Mouse (Mus musculus) kidney, adult 2 months (tissue): ENCODE data around the gene Fads1. TPM values are rescaled to one million over a fixed set of nuclear protein-coding genes. Genes with fewer than 3 reads are reported as not detected.
A peak's percentile ranks its signal among the peaks of the same experiment; 100 is the strongest.

ENCODE experiments used
- DNase-seq: peaks from one replicate; pipeline ENCODE4 v3.0.0; 2021
- H3K27ac ChIP-seq: fragments of 200-500 bp; 2 replicates; pipeline ENCODE4 v1.5.1; 2012; ENCODE audit warnings: low read depth, low read length, control low read depth, inconsistent platforms; ENCODE audit not compliant: insufficient read depth
- H3K27me3 ChIP-seq: fragments of 200-500 bp; replicated peaks from 2 replicates; pipeline ENCODE4 v1.6.1; 2012; ENCODE audit warnings: mild to moderate bottlenecking, moderate library complexity, low read length, inconsistent platforms; ENCODE audit not compliant: control insufficient read depth, insufficient read depth
- H3K36me3 ChIP-seq: fragments of 200-500 bp; 2 replicates; pipeline ENCODE4 v1.6.1; 2012; ENCODE audit warnings: mild to moderate bottlenecking, moderate library complexity, low read length, inconsistent platforms; ENCODE audit not compliant: control insufficient read depth, insufficient read depth
- H3K4me1 ChIP-seq: fragments of 200-500 bp; 2 replicates; pipeline ENCODE4 v1.6.1; 2011; ENCODE audit warnings: low read length; ENCODE audit not compliant: control insufficient read depth, insufficient read depth
- H3K4me3 ChIP-seq: fragments of 200-500 bp; 2 replicates; pipeline ENCODE4 v1.5.1; 2011; ENCODE audit warnings: mild to moderate bottlenecking, low read depth, low read length, control low read depth; ENCODE audit not compliant: insufficient read depth
- CTCF ChIP-seq: fragments of 200-500 bp; conservative IDR thresholded peaks from 2 replicates; pipeline ENCODE4 v1.5.1; 2011; ENCODE audit warnings: low read depth, mild to moderate bottlenecking, control low read depth, low read length, moderate library complexity, mixed read lengths; ENCODE audit not compliant: insufficient read depth, insufficient read length
- POLR2A ChIP-seq: fragments of 200-500 bp; IDR thresholded peaks from one replicate; pipeline ENCODE4 v1.6.1; 2011; ENCODE audit warnings: low read depth, low read length, control low read depth
- WGBS: fragments of 180-500 bp; shearing (Covaris S2); methylation state at CpG from one replicate; pipeline ENCODE4 v1.1.7; 2018; 5-methylcytosine and 5-hydroxymethylcytosine counted together
- polyA plus RNA-seq: library from polyadenylated mRNA; depleted of rRNA; stranded (reverse); fragments of >200 nt; gene quantifications from 2 replicates; pipeline ENCODE4 v1.2.3, GENCODE M21; 2012

Fads1 gene
- polyA plus RNA-seq, 1 experiment: 88.4 TPM

- H3K27ac ChIP-seq: no peak overlapping the region
- WGBS: 40% methylated on average over 7 of the region's 7 CpGs
These were observed 5.7 kb upstream of the Fads1 start for GRCm38 (mm10) chr19:10176941-10177372.

GRCm38 (mm10) chr19:10181225-10181624 lies 1.5 kb upstream of the Fads1 start:
- Histone ChIP-seq H3K4me1 (peaks cover 3% of the 10 kb centered on the region; the same call in 1 of the 2 replicates), H3K4me3 (no peak overlapping the region), H3K27ac (no peak overlapping the region), H3K36me3 (no peaks in the 10 kb centered on the region), H3K27me3 (no peaks in the 10 kb centered on the region)
- 95% methylated on average over 7 of the region's 7 CpGs for WGBS
- DNase-seq: no peak
- TF ChIP-seq CTCF (no peak), POLR2A (no peak)

More at GRCm38 (mm10) chr19:10176941-10177372, 5.7 kb upstream of the Fads1 start:
- no peaks in the 10 kb centered on the region for H3K4me1 ChIP-seq
- H3K4me3 ChIP-seq: no peak overlapping the region
- no peaks in the 10 kb centered on the region for H3K27me3 ChIP-seq
- H3K36me3 ChIP-seq: no peaks in the 10 kb centered on the region
- peak; percentile 47 for DNase-seq
- TF ChIP-seq POLR2A (no peak), CTCF (no peak)

- DNase-seq: no peak
- Histone ChIP-seq H3K36me3 (no peaks in the 10 kb centered on the region), H3K27me3 (no peaks in the 10 kb centered on the region), H3K4me1 (peaks cover 3% of the 10 kb centered on the region; the same call in 1 of the 2 replicates), H3K4me3 (peak overlapping the region; percentile 72), H3K27ac (peak overlapping the region; percentile 21; the same call in 1 of the 2 replicates)
- 30% methylated on average over 7 of the region's 7 CpGs for WGBS
- TF ChIP-seq POLR2A (no peak), CTCF (no peak)
These were observed 546 bp upstream of the Fads1 start for GRCm38 (mm10) chr19:10182142-10182541.

- peaks cover 9% of the 10 kb centered on the region for H3K4me1 ChIP-seq
- TF ChIP-seq CTCF (no peak), POLR2A (no peak)
- peak overlapping the region; percentile 72 for H3K4me3 ChIP-seq
- 5% methylated on average over 35 of the region's 35 CpGs for WGBS
- peak overlapping the region; percentile 54 for H3K27ac ChIP-seq
- peak; percentile 84 for DNase-seq
- no peaks in the 10 kb centered on the region for H3K27me3 ChIP-seq
- H3K36me3 ChIP-seq: no peaks in the 10 kb centered on the region
These were observed 753 bp downstream of the Fads1 start for GRCm38 (mm10) chr19:10183299-10183983.

GRCm38 (mm10) chr19:10184096-10184495 lies 1.4 kb downstream of the Fads1 start:
- DNase-seq: peak; percentile 56
- Histone ChIP-seq H3K27me3 (no peaks in the 10 kb centered on the region), H3K4me1 (peaks cover 15% of the 10 kb centered on the region), H3K36me3 (no peaks in the 10 kb centered on the region), H3K4me3 (peak overlapping the region; percentile 72), H3K27ac (no peak overlapping the region)
- 29% methylated on average over 12 of the region's 12 CpGs for WGBS
- TF ChIP-seq CTCF (no peak), POLR2A (no peak)

- 94% methylated on average over 3 of the region's 3 CpGs for WGBS
- Histone ChIP-seq H3K4me1 (peaks cover 23% of the 10 kb centered on the region), H3K27ac (no peak overlapping the region)
These were observed 3.2 kb downstream of the Fads1 start for GRCm38 (mm10) chr19:10185876-10186275.

GRCm38 (mm10) chr19:10186569-10186968 lies 3.9 kb downstream of the Fads1 start:
- WGBS: 95% methylated on average over 8 of the region's 8 CpGs
- no peaks in the 10 kb centered on the region for H3K36me3 ChIP-seq
- TF ChIP-seq CTCF: no peak
- no peak for TF ChIP-seq POLR2A

More at GRCm38 (mm10) chr19:10185876-10186275, 3.2 kb downstream of the Fads1 start:
- no peak overlapping the region for H3K4me3 ChIP-seq
- no peak for DNase-seq
- TF ChIP-seq CTCF: no peak
- TF ChIP-seq POLR2A: no peak
- H3K27me3 ChIP-seq: no peaks in the 10 kb centered on the region
- H3K36me3 ChIP-seq: no peaks in the 10 kb centered on the region

More at GRCm38 (mm10) chr19:10186569-10186968, 3.9 kb downstream of the Fads1 start:
- H3K27me3 ChIP-seq: no peaks in the 10 kb centered on the region
- H3K4me1 ChIP-seq: peaks cover 23% of the 10 kb centered on the region
- no peak overlapping the region for H3K4me3 ChIP-seq
- no peak for DNase-seq
- no peak overlapping the region for H3K27ac ChIP-seq
